Mouse (Mus musculus) heart, adult 2 months (tissue): ENCODE measurements at regions not wholly inside any gene's neighbourhood (a gene's known extent, or its start where the extent isn't known, plus 50 kb on each side); places are given as distances from the start of the nearest gene placed in this dataset.
"Not testable (repeated sequence)": the region's sequence is repeated elsewhere in the genome, so short reads cannot be mapped to it uniquely, and the experiment has no call there.

ENCODE experiments used
- DNase-seq, 2 experiments: peaks; one replicate each; pipeline ENCODE4 v3.0.0; 2021
- H3K27ac ChIP-seq: fragments of 200-600 bp; 2 replicates; pipeline ENCODE4 v1.8.1; 2022
- H3K27me3 ChIP-seq: fragments of 200-500 bp; 2 replicates; pipeline ENCODE4 v1.6.1; 2012; ENCODE audit warnings: mild to moderate bottlenecking, low read length, inconsistent platforms, mixed read lengths; ENCODE audit not compliant: control insufficient read depth, insufficient read depth
- H3K36me3 ChIP-seq: fragments of 200-500 bp; 2 replicates; pipeline ENCODE4 v1.6.1; 2012; ENCODE audit warnings: low read length, inconsistent platforms; ENCODE audit not compliant: control insufficient read depth, insufficient read depth
- H3K4me1 ChIP-seq: fragments of 200-500 bp; 2 replicates; pipeline ENCODE4 v1.6.1; 2011; ENCODE audit warnings: low read length; ENCODE audit not compliant: control insufficient read depth, insufficient read depth
- H3K4me3 ChIP-seq: fragments of 200-600 bp; 2 replicates; pipeline ENCODE4 v1.8.1; 2022
- H3K79me2 ChIP-seq: fragments of 200-500 bp; replicated peaks from 2 replicates; pipeline ENCODE4 v1.6.1; 2012; ENCODE audit warnings: mild to moderate bottlenecking, inconsistent platforms, low read length, moderate library complexity, mixed read lengths; ENCODE audit not compliant: control insufficient read depth, insufficient read depth
- H3K9ac ChIP-seq: fragments of 200-500 bp; 2 replicates; pipeline ENCODE4 v1.6.1; 2012; ENCODE audit warnings: low read depth, mild to moderate bottlenecking, control low read depth, inconsistent platforms, low read length, mixed read lengths
- WGBS: fragments of 180-500 bp; shearing (Covaris S2); methylation state at CpG from one replicate; pipeline ENCODE4 v1.1.7; 2018; 5-methylcytosine and 5-hydroxymethylcytosine counted together
- intact Hi-C: fragments of 180-260 bp; cut with DNase I; formaldehyde crosslinking; loops from one replicate; pipeline ENCODE4 v1.15.1; 2025

GRCm38 (mm10) chr14:52862491-52862890 lies 366.9 kb upstream of the Olfr1507 start:
- H3K27me3 ChIP-seq, intact Hi-C loops, H3K27ac ChIP-seq, H3K36me3 ChIP-seq, H3K4me3 ChIP-seq, DNase-seq, H3K4me1 ChIP-seq, H3K9ac ChIP-seq, H3K79me2 ChIP-seq: not testable (repeated sequence)
- WGBS, result 89% methylated on average over 7 of the region's 20 CpGs

DNA sequence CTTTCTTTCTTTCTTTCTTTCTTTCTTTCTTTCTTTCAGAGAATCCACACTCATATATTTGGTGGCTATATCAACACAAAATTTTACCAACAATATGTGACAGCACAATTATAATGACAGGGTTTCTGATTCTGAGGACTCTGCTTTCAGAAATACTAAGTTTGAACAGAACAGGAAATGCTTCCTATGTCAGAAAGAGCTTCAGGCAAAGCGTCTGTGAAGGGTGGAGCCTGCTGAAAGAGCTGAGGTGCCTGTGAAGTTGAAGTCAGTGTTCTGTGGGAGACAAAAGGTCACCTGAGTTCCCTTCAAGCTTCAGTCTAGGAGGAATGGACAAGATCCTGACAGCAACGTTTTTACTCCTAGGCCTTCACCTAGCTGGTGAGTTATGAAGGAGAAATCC lies 359.8 kb upstream of the Olfr1507 start:
- H3K79me2 ChIP-seq, H3K9ac ChIP-seq, intact Hi-C loops, H3K4me3 ChIP-seq, H3K27ac ChIP-seq, DNase-seq, H3K36me3 ChIP-seq, H3K27me3 ChIP-seq, H3K4me1 ChIP-seq: not testable (repeated sequence)
- no CpG with 5 or more reads among the region's 2 CpGs for WGBS

GRCm38 (mm10) chr14:52853598-52853997 lies 358.0 kb upstream of the Olfr1507 start:
- intact Hi-C loops, result not testable (repeated sequence)

DNA sequence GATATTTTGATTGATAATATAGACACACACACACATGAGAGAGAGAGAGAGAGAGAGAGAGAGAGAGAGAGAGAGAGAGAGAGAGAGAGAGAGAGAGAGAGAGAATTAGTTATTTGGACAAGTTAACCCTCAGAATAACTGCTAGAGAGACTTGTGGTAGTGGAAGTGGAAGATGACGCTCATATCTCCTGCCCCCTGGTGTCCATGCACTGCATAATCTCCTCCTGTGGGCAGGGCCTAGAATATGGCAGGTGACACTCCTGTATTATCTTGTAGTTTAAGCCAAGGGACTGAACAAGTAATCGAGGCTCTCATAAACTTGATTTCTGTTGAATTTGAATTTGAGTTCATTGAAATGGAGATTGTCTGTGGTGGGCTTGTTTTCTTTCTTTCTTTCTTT lies 352.4 kb upstream of the Olfr1507 start:
- no CpG with 5 or more reads among the region's 2 CpGs for WGBS
- intact Hi-C loops, H3K27me3 ChIP-seq, H3K9ac ChIP-seq, DNase-seq, H3K36me3 ChIP-seq, H3K4me1 ChIP-seq, H3K27ac ChIP-seq, H3K4me3 ChIP-seq, H3K79me2 ChIP-seq: not testable (repeated sequence)

More at GRCm38 (mm10) chr14:52853598-52853997, 358.0 kb upstream of the Olfr1507 start:
- not testable (repeated sequence) for H3K4me1 ChIP-seq, H3K36me3 ChIP-seq, H3K27me3 ChIP-seq, H3K79me2 ChIP-seq, H3K27ac ChIP-seq, H3K4me3 ChIP-seq, H3K9ac ChIP-seq, DNase-seq

GRCm38 (mm10) chr14:52824005-52824404 lies 328.5 kb upstream of the Olfr1507 start:
- H3K36me3 ChIP-seq, H3K27me3 ChIP-seq, H3K4me1 ChIP-seq, DNase-seq, H3K27ac ChIP-seq, H3K9ac ChIP-seq, H3K79me2 ChIP-seq, H3K4me3 ChIP-seq, intact Hi-C loops: not testable (repeated sequence)
- no CpG with 5 or more reads among the region's 1 CpGs for WGBS

DNA sequence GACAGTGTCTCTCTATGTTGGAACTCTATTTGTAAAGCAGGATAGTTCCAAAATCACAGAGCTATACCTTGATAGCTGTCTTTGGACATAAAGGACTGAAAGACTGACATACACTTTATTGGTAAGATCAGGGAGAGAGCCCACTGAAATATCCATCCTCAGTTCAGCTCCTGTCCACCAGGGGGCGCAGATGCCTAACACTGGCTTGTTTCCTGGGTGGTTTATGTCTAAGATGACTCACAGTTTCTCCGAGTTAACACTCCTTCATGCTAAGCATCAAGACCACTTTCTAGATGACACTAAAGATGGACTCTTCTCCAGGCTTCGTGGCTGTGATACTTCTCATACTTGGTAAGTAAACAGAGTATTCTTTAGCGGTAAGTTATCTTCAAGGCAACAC lies 326.1 kb upstream of the Olfr1507 start:
- no CpG with 5 or more reads among the region's 4 CpGs for WGBS
- DNase-seq, H3K27ac ChIP-seq, intact Hi-C loops, H3K79me2 ChIP-seq, H3K9ac ChIP-seq, H3K4me1 ChIP-seq, H3K4me3 ChIP-seq, H3K27me3 ChIP-seq, H3K36me3 ChIP-seq: not testable (repeated sequence)

- WGBS, result 69% methylated on average over 5 of the region's 5 CpGs
- H3K4me1 ChIP-seq, DNase-seq, H3K27me3 ChIP-seq, H3K36me3 ChIP-seq, H3K4me3 ChIP-seq, intact Hi-C loops, H3K27ac ChIP-seq, H3K9ac ChIP-seq, H3K79me2 ChIP-seq: not testable (repeated sequence)
These were observed 315.5 kb upstream of the Olfr1507 start for GRCm38 (mm10) chr14:52811128-52811415.
